Mouse (Mus musculus) stomach, embryonic 14.5 days (tissue): ENCODE data around the gene Mtcl1. TPM values are rescaled to one million over a fixed set of nuclear protein-coding genes. Genes with fewer than 3 reads are reported as not detected.
A peak's percentile ranks its signal among the peaks of the same experiment; 100 is the strongest.

Experiments used
- ATAC-seq: fragments of 200-750 bp; cut with Nextera tagmentation; 2 replicates; pipeline ENCODE4 v1.8.0; 2017; ENCODE audit warnings: low read depth, moderate TSS enrichment; ENCODE audit not compliant: insufficient number of reproducible peaks, insufficient read depth, low FRiP score
- H3K27ac ChIP-seq: fragments of 300-500 bp; sonication (generic); 2 replicates; pipeline ENCODE4 v1.5.1; 2014; ENCODE audit warnings: mild to moderate bottlenecking, low read length, moderate library complexity, mixed read lengths
- H3K27me3 ChIP-seq: fragments of 300-500 bp; sonication (generic); 2 replicates; pipeline ENCODE4 v1.6.1; 2014; ENCODE audit warnings: low read length, control low read depth, mixed read lengths; ENCODE audit not compliant: control insufficient read depth, insufficient read depth
- H3K36me3 ChIP-seq: fragments of 300-500 bp; sonication (generic); 2 replicates; pipeline ENCODE4 v1.6.1; 2014; ENCODE audit warnings: mild to moderate bottlenecking, control low read depth, low read length, moderate library complexity, mixed read lengths; ENCODE audit not compliant: control insufficient read depth, insufficient read depth
- H3K4me1 ChIP-seq: fragments of 300-500 bp; sonication (generic); 2 replicates; pipeline ENCODE4 v1.6.1; 2014; ENCODE audit warnings: low read length, control low read depth, mixed read lengths; ENCODE audit not compliant: control insufficient read depth, insufficient read depth
- H3K4me2 ChIP-seq: fragments of 300-500 bp; sonication (generic); replicated peaks from 2 replicates; pipeline ENCODE4 v1.6.1; 2014; ENCODE audit warnings: low read depth, low read length, control low read depth
- H3K4me3 ChIP-seq: fragments of 300-500 bp; sonication (generic); 2 replicates; pipeline ENCODE4 v1.5.1; 2014; ENCODE audit warnings: low read depth, low read length, control low read depth
- H3K9ac ChIP-seq: fragments of 300-500 bp; sonication (generic); replicated peaks from 2 replicates; pipeline ENCODE4 v1.6.1; 2014; ENCODE audit warnings: low read depth, mild to moderate bottlenecking, control low read depth, low read length, moderate library complexity, mixed read lengths
- H3K9me3 ChIP-seq: fragments of 300-500 bp; sonication (generic); 2 replicates; pipeline ENCODE4 v1.6.1; 2016; ENCODE audit warnings: low read depth, low read length, control low read depth; ENCODE audit not compliant: control insufficient read depth
- WGBS: fragments of 180-500 bp; shearing (Covaris S2); extraction: QIAGEN DNeasy Blood & Tissue Kit; methylation state at CpG from one replicate; pipeline ENCODE4 v1.1.7; 2014; 5-methylcytosine and 5-hydroxymethylcytosine counted together
- polyA plus RNA-seq: library from polyadenylated mRNA; unstranded; fragments of >200 nt; fragmentation: Nextera tagmentation; extraction: Ambion mirVana; gene quantifications from 2 replicates; pipeline ENCODE4 v1.2.1, GENCODE M21; 2014

Mtcl1 gene
- polyA plus RNA-seq, 1 experiment from 2014 or later, result 14.7 TPM

DNA sequence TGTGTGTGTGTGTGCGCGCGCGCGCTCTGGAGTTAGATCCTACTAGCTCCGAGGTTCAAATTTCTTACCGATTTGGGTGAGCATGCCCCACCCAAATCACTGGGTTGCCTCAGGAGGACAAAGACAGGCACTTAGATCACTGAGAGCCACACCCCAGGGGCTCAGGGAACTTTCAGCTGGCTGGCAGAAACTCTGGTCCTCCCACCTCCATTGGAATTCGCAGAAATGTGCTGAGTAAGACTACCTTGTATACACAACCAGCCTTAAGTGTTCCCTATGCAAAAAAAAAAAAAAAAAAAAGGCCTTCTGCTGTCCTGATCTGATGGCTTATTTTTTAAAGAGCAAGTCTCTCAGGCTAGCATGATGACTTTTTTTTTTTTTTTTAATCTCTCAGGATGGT is 30.1 kb downstream of the Mtcl1 start:
- H3K36me3 ChIP-seq, result no peaks in the 10 kb centered on the region
- no peaks in the 10 kb centered on the region for H3K9me3 ChIP-seq
- H3K9ac ChIP-seq, result no peak overlapping the region
- peaks cover 23% of the 10 kb centered on the region for H3K4me1 ChIP-seq
- no peak overlapping the region for H3K27ac ChIP-seq
- no peak overlapping the region for H3K4me2 ChIP-seq
- ATAC-seq, result 0 out of 2 replicates have a peak, but pooled peaks have one; percentile 15
- H3K27me3 ChIP-seq, result no peaks in the 10 kb centered on the region
- H3K4me3 ChIP-seq, result no peak overlapping the region
- 48% methylated on average over 8 of the region's 8 CpGs for WGBS

DNA sequence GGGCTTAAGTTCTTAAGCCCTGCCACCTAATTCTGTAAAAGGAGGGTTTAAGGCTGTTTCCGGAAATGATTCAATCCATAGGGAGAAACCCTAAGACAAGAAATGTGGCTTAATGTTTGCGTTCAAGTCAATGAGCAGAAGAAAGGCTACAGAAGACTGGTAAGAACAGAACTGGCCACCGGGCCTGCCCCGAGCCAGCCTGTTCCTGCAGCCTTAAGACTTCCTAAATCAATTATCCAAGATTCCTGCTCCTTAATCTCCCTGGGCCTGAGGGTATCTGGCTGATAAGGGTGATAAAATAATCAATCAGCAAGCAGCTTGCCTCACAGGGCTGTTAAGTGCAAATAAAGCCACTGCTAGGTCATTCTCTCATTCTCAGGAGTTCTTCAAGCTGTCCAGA is 31.8 kb downstream of the Mtcl1 start:
- no peaks in the 10 kb centered on the region for H3K9me3 ChIP-seq
- H3K27me3 ChIP-seq, result no peaks in the 10 kb centered on the region
- peak overlapping the region; percentile 16; the same call in 1 of the 2 replicates for H3K27ac ChIP-seq
- no peaks in the 10 kb centered on the region for H3K36me3 ChIP-seq
- ATAC-seq, result no peak
- H3K9ac ChIP-seq, result no peak overlapping the region
- no peak overlapping the region for H3K4me3 ChIP-seq
- H3K4me2 ChIP-seq, result no peak overlapping the region
- peaks cover 23% of the 10 kb centered on the region for H3K4me1 ChIP-seq
- 29% methylated on average over 4 of the region's 4 CpGs for WGBS

DNA sequence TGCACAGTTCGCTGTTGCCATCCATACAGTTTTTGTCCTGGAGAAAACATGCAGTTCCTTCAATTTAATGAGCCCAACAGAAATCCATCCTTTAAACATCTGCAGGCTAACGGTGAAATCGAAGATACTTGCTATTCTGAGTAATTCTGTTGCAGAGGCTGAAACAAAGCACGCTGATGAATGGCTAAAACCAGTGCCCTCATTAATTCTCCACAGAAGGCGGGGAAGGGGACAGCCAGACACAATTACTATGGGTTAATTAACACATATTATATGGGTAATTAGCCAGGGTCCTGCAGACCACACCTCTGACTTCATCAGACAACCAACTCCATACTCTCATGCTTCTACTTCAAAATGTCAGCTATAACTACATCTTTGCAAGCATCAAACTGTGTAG is 32.2 kb downstream of the Mtcl1 start:
- no peaks in the 10 kb centered on the region for H3K36me3 ChIP-seq
- H3K27ac ChIP-seq, result peak overlapping the region; percentile 27; the same call in 1 of the 2 replicates
- no peak overlapping the region for H3K9ac ChIP-seq
- no peaks in the 10 kb centered on the region for H3K27me3 ChIP-seq
- 35% methylated on average over 5 of the region's 5 CpGs for WGBS
- H3K4me2 ChIP-seq, result peak overlapping the region; percentile 40
- no peak for ATAC-seq
- H3K9me3 ChIP-seq, result no peaks in the 10 kb centered on the region
- peaks cover 23% of the 10 kb centered on the region for H3K4me1 ChIP-seq
- H3K4me3 ChIP-seq, result peak overlapping the region; percentile 22; the same call in 1 of the 2 replicates

DNA sequence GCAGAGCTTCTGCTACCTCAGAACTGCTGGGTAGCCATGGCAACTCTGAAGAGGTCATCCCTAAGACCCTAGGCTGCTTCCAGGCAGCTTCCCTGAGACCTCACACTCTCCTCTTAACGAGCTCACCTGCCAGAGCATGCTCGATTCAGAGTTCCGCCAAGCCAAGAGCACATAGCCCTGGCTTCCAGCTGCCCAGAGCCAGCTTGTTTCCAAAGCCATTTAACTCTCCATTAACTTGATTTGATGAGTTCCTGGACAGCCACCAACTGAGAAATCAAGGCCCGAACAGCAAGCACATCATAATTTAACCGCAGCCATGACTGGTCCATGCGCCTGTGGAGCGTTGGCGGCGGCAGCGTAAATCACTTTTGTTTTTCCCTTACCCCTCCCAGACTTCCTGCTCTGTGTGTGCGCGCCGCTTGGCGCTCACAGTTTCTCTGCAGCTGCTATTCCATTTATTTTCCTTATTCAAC is 32.7 kb downstream of the Mtcl1 start:
- peak; percentile 31; the same call in 1 of the 2 replicates for ATAC-seq
- no peak overlapping the region for H3K9ac ChIP-seq

DNA sequence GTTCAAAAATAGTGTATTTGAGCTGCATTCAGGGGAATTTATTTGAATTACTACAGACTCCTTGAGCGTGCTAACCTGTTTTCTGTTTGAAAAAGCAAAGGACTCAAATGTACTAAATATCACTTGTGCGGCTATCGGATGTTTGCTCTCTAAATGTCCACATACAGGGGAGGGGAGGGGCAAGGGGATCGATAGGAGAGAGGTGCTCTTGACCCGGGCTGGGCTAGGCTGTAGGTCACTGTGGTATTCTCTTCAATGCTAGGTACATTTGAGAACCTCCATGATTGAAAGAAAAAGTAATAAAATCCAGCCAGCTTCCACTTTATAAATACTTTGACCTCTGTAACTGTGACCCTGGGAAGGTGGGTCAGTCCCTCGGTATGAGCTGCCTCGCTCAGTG is 33.1 kb downstream of the Mtcl1 start:
- H3K4me1 ChIP-seq, result peaks cover 23% of the 10 kb centered on the region
- no peak overlapping the region for H3K27ac ChIP-seq
- 45% methylated on average over 7 of the region's 7 CpGs for WGBS

More for the DNA sequence above, 32.7 kb downstream of the Mtcl1 start:
- no peaks in the 10 kb centered on the region for H3K9me3 ChIP-seq
- 15% methylated on average over 14 of the region's 14 CpGs for WGBS
- peak overlapping the region; percentile 27; the same call in 1 of the 2 replicates for H3K27ac ChIP-seq
- no peaks in the 10 kb centered on the region for H3K36me3 ChIP-seq
- H3K4me1 ChIP-seq, result peaks cover 23% of the 10 kb centered on the region
- H3K4me2 ChIP-seq, result peak overlapping the region; percentile 40
- no peaks in the 10 kb centered on the region for H3K27me3 ChIP-seq
- peak overlapping the region; percentile 22; the same call in 1 of the 2 replicates for H3K4me3 ChIP-seq

DNA sequence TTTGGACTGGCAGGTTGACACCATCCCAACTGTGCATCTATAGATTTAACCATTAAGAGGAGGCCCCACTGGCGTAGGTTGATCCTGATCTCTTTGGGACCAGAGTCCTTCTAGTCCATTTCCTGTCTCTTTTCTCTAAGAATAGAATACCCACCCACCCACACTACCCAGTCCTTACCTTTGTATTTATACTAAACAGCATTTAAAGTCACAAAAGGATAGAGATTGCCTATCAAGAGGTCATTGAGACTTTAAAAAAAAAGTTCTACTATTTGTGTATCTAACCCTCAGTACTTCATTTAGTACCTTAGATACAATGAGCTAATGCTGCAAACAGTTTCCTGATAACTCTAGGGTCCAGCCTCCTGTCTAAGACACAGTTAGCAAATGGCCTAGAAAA is 35.2 kb downstream of the Mtcl1 start:
- WGBS, result 100% methylated on average over 1 of the region's 1 CpGs
- Histone ChIP-seq H3K27ac (no peak overlapping the region), H3K27me3 (no peaks in the 10 kb centered on the region), H3K4me2 (no peak overlapping the region), H3K9ac (no peak overlapping the region), H3K4me3 (no peak overlapping the region), H3K4me1 (peaks cover 26% of the 10 kb centered on the region), H3K36me3 (no peaks in the 10 kb centered on the region), H3K9me3 (no peaks in the 10 kb centered on the region)
- ATAC-seq, result no peak

More for the DNA sequence above, 33.1 kb downstream of the Mtcl1 start:
- no peak for ATAC-seq
- Histone ChIP-seq H3K9me3 (no peaks in the 10 kb centered on the region), H3K36me3 (no peaks in the 10 kb centered on the region), H3K27me3 (no peaks in the 10 kb centered on the region), H3K4me3 (peak overlapping the region; percentile 22; the same call in 1 of the 2 replicates), H3K9ac (no peak overlapping the region), H3K4me2 (peak overlapping the region; percentile 40)

DNA sequence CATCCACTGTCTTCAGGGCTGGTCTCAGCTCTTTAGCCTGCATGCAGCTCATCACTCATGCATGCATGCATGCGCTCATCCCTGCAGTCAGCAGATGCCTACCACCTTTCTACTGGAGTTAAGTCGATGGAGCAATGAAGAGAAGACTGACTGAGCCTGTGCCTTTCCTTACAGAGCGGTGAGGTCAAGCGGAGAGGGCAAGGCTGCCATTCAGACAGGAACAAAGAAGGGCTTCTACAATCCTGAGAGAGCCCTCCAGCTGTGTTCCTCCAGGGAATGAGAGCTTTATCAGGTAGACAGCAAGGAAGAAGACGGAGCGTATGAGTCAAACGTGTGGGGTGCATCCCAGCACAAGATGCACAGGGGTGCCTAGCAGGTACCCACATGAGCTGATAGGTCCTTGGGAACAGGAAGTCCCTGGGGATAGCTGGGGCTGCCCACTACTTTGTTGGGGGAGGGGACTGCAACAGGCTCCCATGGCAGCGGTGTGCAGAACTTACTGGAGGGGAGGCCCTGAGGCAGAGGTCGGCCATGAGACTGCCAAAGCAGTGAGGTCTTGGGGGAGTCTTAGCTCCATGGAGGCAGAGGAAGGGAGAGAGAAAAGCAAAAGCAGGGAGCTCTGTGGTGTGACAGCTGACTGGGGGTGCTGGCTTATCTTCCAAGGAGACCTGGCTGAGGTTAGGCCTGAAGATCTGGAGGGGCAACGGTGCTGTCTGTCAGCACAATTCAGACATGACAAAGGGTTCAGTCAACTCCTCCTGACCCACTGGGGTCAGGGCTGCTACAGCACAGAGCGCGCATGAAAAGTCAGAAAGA is 37.2 kb downstream of the Mtcl1 start:
- no peak overlapping the region for H3K9ac ChIP-seq
- ATAC-seq, result no peak
- no peaks in the 10 kb centered on the region for H3K9me3 ChIP-seq
- no peak overlapping the region for H3K27ac ChIP-seq
- peaks cover 22% of the 10 kb centered on the region; the same call in 1 of the 2 replicates for H3K4me1 ChIP-seq
- H3K4me3 ChIP-seq, result no peak overlapping the region
- no peaks in the 10 kb centered on the region for H3K27me3 ChIP-seq
- no peak overlapping the region for H3K4me2 ChIP-seq
- H3K36me3 ChIP-seq, result no peaks in the 10 kb centered on the region
- WGBS, result 66% methylated on average over 12 of the region's 12 CpGs

DNA sequence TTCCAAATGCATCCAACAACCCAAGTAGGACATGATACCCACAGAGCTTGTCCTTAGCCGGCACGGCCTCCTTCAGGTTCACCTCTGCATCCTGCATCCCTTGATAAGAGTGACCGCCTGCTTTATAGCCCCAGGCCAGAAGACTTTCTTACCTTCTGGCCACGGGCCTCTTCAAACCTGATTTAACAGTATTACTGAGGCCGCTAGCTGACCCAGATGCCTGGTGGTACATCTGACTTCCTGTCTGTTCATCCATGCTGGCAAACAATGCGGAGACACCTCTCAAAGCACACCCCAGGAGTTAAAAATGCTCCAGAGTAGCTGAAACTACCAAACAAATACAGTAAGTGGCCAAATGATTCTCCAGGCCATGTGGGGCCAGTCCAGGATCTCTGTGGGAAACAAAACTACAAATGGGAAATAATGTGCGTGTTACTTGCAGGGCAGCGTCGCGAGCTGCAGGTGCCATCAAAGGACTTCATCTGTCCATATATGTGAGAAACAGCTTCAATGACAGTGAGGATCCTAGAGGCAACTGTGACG is 38.6 kb downstream of the Mtcl1 start:
- Histone ChIP-seq H3K27ac (no peak overlapping the region), H3K9ac (no peak overlapping the region), H3K4me2 (no peak overlapping the region), H3K9me3 (no peaks in the 10 kb centered on the region), H3K4me1 (peaks cover 23% of the 10 kb centered on the region; the same call in 1 of the 2 replicates), H3K4me3 (no peak overlapping the region), H3K36me3 (no peaks in the 10 kb centered on the region), H3K27me3 (no peaks in the 10 kb centered on the region)
- WGBS, result 89% methylated on average over 11 of the region's 11 CpGs
- no peak for ATAC-seq
